Mouse (Mus musculus): Measurements from ENCODE around the gene Vmn1r233. TPM values are rescaled to one million over a fixed set of nuclear protein-coding genes. Genes with fewer than 3 reads are reported as not detected.

Vmn1r233 gene
- total and polyA plus RNA-seq, 3 experiments = not detected

- TF ChIP-seq KAT2A (IDR thresholded peaks at IDR 0.05; ENCODE audit: insufficient replicate concordance, low read length) = peak; percentile 64; the same call in 1 of the 2 replicates
These were observed 51.0 kb downstream of the Vmn1r233 start, which contains the start of gene Ppp2r1a (continued) for GRCm38 (mm10) chr17:20944985-20945891.

GRCm38 (mm10) chr17:20944226-20944625 is 52.0 kb downstream of the Vmn1r233 start:
- no peak overlapping the region for H3K27ac ChIP-seq (ENCODE audit: insufficient read depth, low read depth)
- no peaks in the 10 kb centered on the region for H3K27me3 ChIP-seq (replicated peaks)
- dilution Hi-C loops (cut with MboI; ENCODE audit: extremely low pct_ligation_motif_present, extremely low pct_unique_long_range_greater_than_20kb, low sequenced_read_pairs) = no loop called here

More at GRCm38 (mm10) chr17:20944226-20944625, 52.0 kb downstream of the Vmn1r233 start:
- Histone ChIP-seq H3K4me1 (ENCODE audit: control insufficient read depth in 1 of 2, insufficient read depth in 2 of 2) (peaks cover 8 to 27% of the 10 kb centered on the region in 2 experiments), H3K9ac (ENCODE audit: insufficient read depth, low read depth) (peak overlapping the region; percentile 82), H3K4me2 (ENCODE audit: insufficient read depth, low read depth, poor library complexity, severe bottlenecking) (peak overlapping the region; percentile 77), H3K36me3 (replicated peaks in 1 of 2; ENCODE audit: control insufficient read depth in 1 of 2, insufficient read depth in 1 of 2, low read length in 1 of 2) (peaks cover 0 to 5% of the 10 kb centered on the region in 2 experiments), H3K79me2 (replicated peaks; ENCODE audit: control insufficient read depth, extremely low read depth, insufficient read depth, poor library complexity, severe bottlenecking) (peaks cover 35% of the 10 kb centered on the region), H3K9me3 (replicated peaks; ENCODE audit: low read length) (no peaks in the 10 kb centered on the region), H3K4me3 (replicated peaks in 1 of 3; ENCODE audit: low read depth in 2 of 3, low read length in 2 of 3, poor library complexity in 1 of 3) (peak overlapping the region; percentile 61 to 81 (median 81))
- DNase-seq (ENCODE audit: extremely low read depth) = peak; percentile 25
- no peak for TF ChIP-seq GABPA (IDR thresholded peaks at IDR 0.05; ENCODE audit: insufficient replicate concordance, low read depth, low read length)
- peak; percentile 54; the same call in 1 of the 2 replicates for TF ChIP-seq CHD2 (IDR thresholded peaks at IDR 0.05; ENCODE audit: low read length)
- TF ChIP-seq MAX (IDR thresholded peaks at IDR 0.05; ENCODE audit: low read length) = 0 out of 2 replicates have a peak, but pooled peaks have one; percentile 37
- TF ChIP-seq MYC (IDR thresholded peaks at IDR 0.05; ENCODE audit: low read depth, low read length) = peak; percentile 35; the same call in 1 of the 2 replicates
- in situ Hi-C loops (cut with MboI; ENCODE audit: low pct_ligation_motif_present, low pct_unique_long_range_greater_than_20kb, low sequenced_read_pairs) = no loop called here

Other genes starting within 250 kb of the Vmn1r233 start
- not detected in 2 replicates for gene Vmn1r228, start 210.3 kb downstream of the Vmn1r233 start, total RNA-seq (2012; rRNA removed)
- gene Vmn1r228, start 210.3 kb downstream of the Vmn1r233 start, total RNA-seq (2014; rRNA removed) = not detected in 2 replicates
- not detected in 2 replicates for gene Vmn1r228, start 210.3 kb downstream of the Vmn1r233 start, polyA plus RNA-seq (2012; ENCODE audit: insufficient read length, low read depth)
- gene Vmn1r229, start 184.9 kb downstream of the Vmn1r233 start, total RNA-seq (2012; rRNA removed) = not detected in 2 replicates
- gene Vmn1r229, start 184.9 kb downstream of the Vmn1r233 start, total RNA-seq (2014; rRNA removed) = not detected in 2 replicates
- gene Vmn1r229, start 184.9 kb downstream of the Vmn1r233 start, polyA plus RNA-seq (2012; ENCODE audit: insufficient read length, low read depth) = 0.03 TPM in 1 of 2 replicates, not detected in the other
- gene Vmn1r230, start 156.0 kb downstream of the Vmn1r233 start, total RNA-seq (2012; rRNA removed) = not detected in 2 replicates
- not detected in 2 replicates for gene Vmn1r230, start 156.0 kb downstream of the Vmn1r233 start, total RNA-seq (2014; rRNA removed)
- gene Vmn1r230, start 156.0 kb downstream of the Vmn1r233 start, polyA plus RNA-seq (2012; ENCODE audit: insufficient read length, low read depth) = not detected in 2 replicates
- not detected in 2 replicates for gene Vmn1r231, start 91.4 kb downstream of the Vmn1r233 start, total RNA-seq (2012; rRNA removed)
- not detected in 2 replicates for gene Vmn1r231, start 91.4 kb downstream of the Vmn1r233 start, total RNA-seq (2014; rRNA removed)
- not detected in 2 replicates for gene Vmn1r231, start 91.4 kb downstream of the Vmn1r233 start, polyA plus RNA-seq (2012; ENCODE audit: insufficient read length, low read depth)
- gene Vmn1r232, start 76.8 kb downstream of the Vmn1r233 start, total RNA-seq (2012; rRNA removed) = not detected in 2 replicates
- not detected in 2 replicates for gene Vmn1r232, start 76.8 kb downstream of the Vmn1r233 start, total RNA-seq (2014; rRNA removed)
- gene Vmn1r232, start 76.8 kb downstream of the Vmn1r233 start, polyA plus RNA-seq (2012; ENCODE audit: insufficient read length, low read depth) = not detected in 2 replicates
- gene Ppp2r1a, start 51.2 kb downstream of the Vmn1r233 start, total RNA-seq (2012; rRNA removed) = 182 and 210 TPM in 2 replicates
- gene Ppp2r1a, start 51.2 kb downstream of the Vmn1r233 start, total RNA-seq (2014; rRNA removed) = 154 and 164 TPM in 2 replicates
- gene Ppp2r1a, start 51.2 kb downstream of the Vmn1r233 start, polyA plus RNA-seq (2012; ENCODE audit: insufficient read length, low read depth) = 258 and 264 TPM in 2 replicates
- 8.9 and 12.0 TPM in 2 replicates for gene Zfp160, start 12.4 kb upstream of the Vmn1r233 start, total RNA-seq (2012; rRNA removed)
- 16.4 and 19.0 TPM in 2 replicates for gene Zfp160, start 12.4 kb upstream of the Vmn1r233 start, total RNA-seq (2014; rRNA removed)
- gene Zfp160, start 12.4 kb upstream of the Vmn1r233 start, polyA plus RNA-seq (2012; ENCODE audit: insufficient read length, low read depth) = 11.7 and 12.0 TPM in 2 replicates
- gene Vmn1r234, start 229.6 kb upstream of the Vmn1r233 start, total RNA-seq (2012; rRNA removed) = not detected in 2 replicates
- gene Vmn1r234, start 229.6 kb upstream of the Vmn1r233 start, total RNA-seq (2014; rRNA removed) = not detected in 2 replicates
- gene Vmn1r234, start 229.6 kb upstream of the Vmn1r233 start, polyA plus RNA-seq (2012; ENCODE audit: insufficient read length, low read depth) = not detected in 2 replicates

Measured in CH12.LX (cell line).